Mouse (Mus musculus) C2C12 (cell line): ENCODE results near the gene Wnt6. TPM values are rescaled to one million over a fixed set of nuclear protein-coding genes. Genes with fewer than 3 reads are reported as not detected.

Experiments
- H3K27me3 ChIP-seq: one replicate; pipeline ENCODE4 v1.6.1; 2011; ENCODE audit not compliant: control insufficient read depth, insufficient read depth, insufficient read length
- H3K36me3 ChIP-seq: one replicate; pipeline ENCODE4 v1.6.1; 2011; ENCODE audit not compliant: control insufficient read depth, insufficient read depth
- H3K4me3 ChIP-seq: one replicate; pipeline ENCODE4 v1.5.1; 2011; ENCODE audit warnings: mild to moderate bottlenecking, control low read depth; ENCODE audit not compliant: poor library complexity, insufficient read depth, severe bottlenecking
- H3K79me2 ChIP-seq: one replicate; pipeline ENCODE4 v1.6.1; 2011; ENCODE audit not compliant: control insufficient read depth, insufficient read depth
- H3K79me3 ChIP-seq: one replicate; pipeline ENCODE4 v1.6.1; 2011; ENCODE audit warnings: low read depth, control low read depth
- H3ac ChIP-seq: one replicate; pipeline ENCODE3; 2011; ENCODE audit warnings: low read depth; ENCODE audit not compliant: control insufficient read depth, insufficient read length
- CEBPB ChIP-seq: IDR thresholded peaks from one replicate; pipeline ENCODE4 v1.6.1; 2011; ENCODE audit warnings: low read depth, mild to moderate bottlenecking, control low read depth, moderate library complexity
- CTCF ChIP-seq: IDR thresholded peaks from one replicate; pipeline ENCODE4 v1.5.1; 2011; ENCODE audit not compliant: control insufficient read depth, insufficient read depth, insufficient read length
- FOSL1 ChIP-seq: IDR thresholded peaks from one replicate; pipeline ENCODE4 v1.8.0; 2011; ENCODE audit warnings: mild to moderate bottlenecking, low read length; ENCODE audit not compliant: poor library complexity, insufficient read depth, severe bottlenecking
- MAX ChIP-seq: IDR thresholded peaks from one replicate; pipeline ENCODE4 v1.6.1; 2011; ENCODE audit warnings: mild to moderate bottlenecking, control low read depth
- MYOD1 ChIP-seq: IDR thresholded peaks from one replicate; pipeline ENCODE4 v1.6.1; 2011; ENCODE audit warnings: low read depth; ENCODE audit not compliant: control insufficient read depth, insufficient read length
- MYOG ChIP-seq: IDR thresholded peaks from one replicate; pipeline ENCODE4 v1.6.1; 2011; ENCODE audit not compliant: control insufficient read depth, insufficient read length; ENCODE audit errors: extremely low read depth
- USF1 ChIP-seq: IDR thresholded peaks from one replicate; pipeline ENCODE4 v1.6.1; 2011; ENCODE audit warnings: low read depth, mild to moderate bottlenecking, control low read depth, moderate library complexity
- polyA plus RNA-seq: library from polyadenylated mRNA; unstranded; fragments of >200 nt; fragmentation: generic; extraction: Trizol; gene quantifications from one replicate; pipeline ENCODE4 v1.2.1, GENCODE M21; 2012; ENCODE audit warnings: missing spikeins

Wnt6 gene
- polyA plus RNA-seq, 1 experiment = 3.0 TPM

GRCm38 (mm10) chr1:74770727-74771466 lies 795 bp upstream of the Wnt6 start:
- H3ac ChIP-seq = no peak overlapping the region
- H3K79me3 ChIP-seq = no peaks in the 10 kb centered on the region
- no peak overlapping the region for H3K4me3 ChIP-seq
- H3K36me3 ChIP-seq = no peaks in the 10 kb centered on the region
- H3K79me2 ChIP-seq = no peaks in the 10 kb centered on the region
- no peak for TF ChIP-seq USF1
- no peak for TF ChIP-seq MYOD1
- no peak for TF ChIP-seq CTCF
- no peak for TF ChIP-seq FOSL1
- TF ChIP-seq MYOG = no peak
- TF ChIP-seq CEBPB = no peak
- TF ChIP-seq MAX = no peak
- peaks cover 16% of the 10 kb centered on the region for H3K27me3 ChIP-seq

DNA sequence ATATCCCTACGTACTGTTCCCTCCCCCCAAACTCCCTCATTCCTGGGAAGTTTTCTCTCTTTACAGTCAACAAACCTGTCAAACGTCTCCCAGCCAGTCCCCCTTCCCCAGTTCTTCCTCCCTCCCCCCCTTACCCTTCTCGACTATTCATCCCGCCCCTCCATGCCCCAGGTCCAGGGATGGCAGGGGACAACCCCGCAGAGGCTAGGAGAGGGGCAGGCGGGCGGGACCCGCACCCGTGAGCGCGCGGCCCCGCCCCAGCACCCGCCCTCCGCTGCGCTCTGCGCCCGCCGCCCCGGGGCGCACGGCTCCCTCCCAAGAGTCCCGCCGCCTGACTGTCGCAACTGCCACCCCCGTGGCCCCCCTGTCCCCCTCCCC lies 236 bp upstream of the Wnt6 start:
- Histone ChIP-seq H3K4me3 (no peak overlapping the region), H3K27me3 (peaks cover 16% of the 10 kb centered on the region), H3ac (no peak overlapping the region), H3K36me3 (no peaks in the 10 kb centered on the region), H3K79me2 (no peaks in the 10 kb centered on the region), H3K79me3 (no peaks in the 10 kb centered on the region)
- no peak for TF ChIP-seq USF1
- TF ChIP-seq CEBPB = no peak
- TF ChIP-seq CTCF = no peak
- TF ChIP-seq MYOD1 = no peak
- TF ChIP-seq MYOG = no peak
- TF ChIP-seq MAX = no peak
- no peak for TF ChIP-seq FOSL1

GRCm38 (mm10) chr1:74771931-74772620 lies 384 bp downstream of the Wnt6 start:
- Histone ChIP-seq H3K79me2 (no peaks in the 10 kb centered on the region), H3K4me3 (no peak overlapping the region), H3ac (peak overlapping the region; percentile 55), H3K79me3 (no peaks in the 10 kb centered on the region), H3K36me3 (no peaks in the 10 kb centered on the region), H3K27me3 (peaks cover 16% of the 10 kb centered on the region)
- TF ChIP-seq MYOD1 = no peak
- TF ChIP-seq MAX = no peak
- TF ChIP-seq CTCF = no peak
- TF ChIP-seq FOSL1 = no peak
- no peak for TF ChIP-seq CEBPB
- no peak for TF ChIP-seq USF1

DNA sequence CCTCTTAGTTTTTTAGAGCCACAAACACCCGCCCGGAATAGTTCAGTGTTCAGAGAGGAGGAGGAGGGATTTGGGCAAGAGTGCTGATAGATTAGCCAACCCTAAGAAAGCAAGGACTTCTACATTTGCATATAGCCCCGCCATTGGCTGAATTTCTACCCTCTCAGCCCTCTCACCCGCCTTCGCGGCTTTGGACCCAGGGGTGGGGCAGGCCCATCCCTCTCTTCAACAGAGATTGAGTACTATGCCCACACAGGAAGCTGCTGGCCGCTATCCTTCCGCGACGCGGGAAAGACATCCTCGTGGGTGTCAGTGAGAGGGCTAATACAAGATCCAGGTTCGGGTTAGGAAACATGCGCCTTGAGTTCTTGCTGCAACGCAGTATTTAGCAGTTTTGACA lies 1.4 kb downstream of the Wnt6 start:
- TF ChIP-seq CTCF = no peak
- no peak for TF ChIP-seq USF1
- TF ChIP-seq MAX = peak; percentile 78
- no peak overlapping the region for H3K4me3 ChIP-seq
- H3K79me2 ChIP-seq = no peaks in the 10 kb centered on the region
- H3K36me3 ChIP-seq = no peaks in the 10 kb centered on the region
- H3ac ChIP-seq = no peak overlapping the region
- no peaks in the 10 kb centered on the region for H3K79me3 ChIP-seq
- H3K27me3 ChIP-seq = peaks cover 16% of the 10 kb centered on the region

- peaks cover 16% of the 10 kb centered on the region for H3K27me3 ChIP-seq
- H3K36me3 ChIP-seq = no peaks in the 10 kb centered on the region
- no peak overlapping the region for H3K4me3 ChIP-seq
- no peak overlapping the region for H3ac ChIP-seq
- TF ChIP-seq MYOG = no peak
- no peak for TF ChIP-seq USF1
- TF ChIP-seq MAX = no peak
- TF ChIP-seq CEBPB = no peak
- TF ChIP-seq MYOD1 = no peak
- TF ChIP-seq FOSL1 = no peak
- no peak for TF ChIP-seq CTCF
- H3K79me2 ChIP-seq = no peaks in the 10 kb centered on the region
- H3K79me3 ChIP-seq = no peaks in the 10 kb centered on the region
Measured at GRCm38 (mm10) chr1:74774062-74774461, 2.4 kb downstream of the Wnt6 start.

- Histone ChIP-seq H3K36me3 (no peaks in the 10 kb centered on the region), H3K4me3 (no peak overlapping the region), H3K79me2 (no peaks in the 10 kb centered on the region), H3ac (no peak overlapping the region), H3K79me3 (no peaks in the 10 kb centered on the region), H3K27me3 (peaks cover 5% of the 10 kb centered on the region)
- TF ChIP-seq USF1 (no peak), CTCF (peak; percentile 52), MYOG (no peak), MAX (no peak)
Measured at GRCm38 (mm10) chr1:74775816-74776215, 4.1 kb downstream of the Wnt6 start.
